Mouse (Mus musculus) stomach, embryonic 16.5 days (tissue): ENCODE results near the gene Agap3. TPM values are rescaled to one million over a fixed set of nuclear protein-coding genes. Genes with fewer than 3 reads are reported as not detected.

Experiments
- ATAC-seq: fragments of 200-750 bp; cut with Nextera tagmentation; 2 replicates; pipeline ENCODE4 v1.8.0; 2017; ENCODE audit warnings: moderate number of reproducible peaks, moderate TSS enrichment; ENCODE audit not compliant: insufficient read depth, low FRiP score
- H3K27ac ChIP-seq: fragments of 300-500 bp; sonication (generic); 2 replicates; pipeline ENCODE4 v1.5.1; 2014; ENCODE audit warnings: low read length
- H3K27me3 ChIP-seq: fragments of 300-500 bp; sonication (generic); 2 replicates; pipeline ENCODE4 v1.6.1; 2014; ENCODE audit warnings: low read length, control low read depth, mixed read lengths; ENCODE audit not compliant: control insufficient read depth, insufficient read depth
- H3K36me3 ChIP-seq: fragments of 300-500 bp; sonication (generic); 2 replicates; pipeline ENCODE4 v1.6.1; 2014; ENCODE audit warnings: low read length; ENCODE audit not compliant: control insufficient read depth, insufficient read depth
- H3K4me1 ChIP-seq: fragments of 300-500 bp; sonication (generic); 2 replicates; pipeline ENCODE4 v1.6.1; 2014; ENCODE audit warnings: low read length, control low read depth, mixed read lengths; ENCODE audit not compliant: control insufficient read depth, insufficient read depth
- H3K4me2 ChIP-seq: fragments of 300-500 bp; sonication (generic); 2 replicates; pipeline ENCODE4 v1.6.1; 2014; ENCODE audit warnings: low read depth, low read length, mixed read lengths
- H3K4me3 ChIP-seq: fragments of 300-500 bp; sonication (generic); replicated peaks from 2 replicates; pipeline ENCODE4 v1.5.1; 2014; ENCODE audit warnings: mild to moderate bottlenecking, low read length
- H3K9ac ChIP-seq: fragments of 300-500 bp; sonication (generic); 2 replicates; pipeline ENCODE4 v1.6.1; 2014; ENCODE audit warnings: low read length
- H3K9me3 ChIP-seq: fragments of 300-500 bp; sonication (generic); replicated peaks from 2 replicates; pipeline ENCODE4 v1.6.1; 2016; ENCODE audit warnings: low read length, control low read depth; ENCODE audit not compliant: control insufficient read depth
- WGBS: fragments of 180-500 bp; shearing (Covaris S2); extraction: QIAGEN DNeasy Blood & Tissue Kit; methylation state at CpG from one replicate; pipeline ENCODE4 v1.1.7; 2014; 5-methylcytosine and 5-hydroxymethylcytosine counted together
- polyA plus RNA-seq: library from polyadenylated mRNA; unstranded; fragments of >200 nt; fragmentation: Nextera tagmentation; extraction: Ambion mirVana; gene quantifications from 2 replicates; pipeline ENCODE4 v1.2.1, GENCODE M21; 2015

Gene Agap3
- polyA plus RNA-seq = 13.0 and 14.7 TPM in 2 replicates

DNA sequence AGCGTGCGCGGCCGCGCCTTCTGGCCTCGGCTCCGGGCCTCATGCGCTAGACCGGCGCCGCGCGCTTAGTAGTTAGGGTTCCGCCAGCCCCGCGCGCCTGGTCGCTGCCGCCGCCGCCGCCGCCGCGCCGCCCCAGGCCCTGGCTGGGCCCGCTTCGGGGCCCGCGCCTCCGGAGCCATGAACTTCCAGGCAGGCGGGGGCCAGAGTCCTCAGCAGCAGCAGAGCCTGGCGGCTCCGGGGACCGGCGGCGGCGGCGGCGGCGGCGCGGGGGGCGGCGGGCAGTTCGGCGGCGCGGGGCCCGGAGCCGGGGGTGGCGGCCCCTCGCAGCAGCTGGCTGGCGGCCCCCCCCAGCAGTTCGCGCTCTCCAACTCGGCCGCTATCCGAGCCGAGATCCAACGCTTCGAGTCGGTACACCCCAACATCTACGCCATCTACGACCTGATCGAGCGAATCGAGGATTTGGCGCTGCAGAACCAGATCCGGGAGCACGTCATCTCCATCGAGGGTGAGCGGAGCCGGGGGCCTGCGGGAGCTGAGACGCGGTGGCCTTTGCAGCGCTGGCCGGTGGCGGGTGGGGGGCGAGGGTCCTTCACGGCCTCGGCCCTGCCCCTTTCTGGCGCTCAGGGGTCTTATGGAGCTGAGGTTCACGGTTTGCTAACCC, at the start of gene Agap3:
TSS of gene Agap3 (plus strand) at position 148 of the 661 bp plus-strand sequence.
- Histone ChIP-seq H3K9ac (peak within 1 kb of the TSS; percentile 97), H3K4me3 (peak within 1 kb of the TSS; percentile 92), H3K27ac (peak within 1 kb of the TSS; percentile 95), H3K4me1 (peaks cover 50% of the 10 kb centered on the region), H3K36me3 (no peaks in the 10 kb centered on the region), H3K27me3 (no peaks in the 10 kb centered on the region), H3K9me3 (no peaks in the 10 kb centered on the region), H3K4me2 (peak within 1 kb of the TSS; percentile 85)
- WGBS = under 1% methylated on average over 81 of the region's 85 CpGs
- ATAC-seq = peak; percentile 1; the same call in 1 of the 2 replicates

DNA sequence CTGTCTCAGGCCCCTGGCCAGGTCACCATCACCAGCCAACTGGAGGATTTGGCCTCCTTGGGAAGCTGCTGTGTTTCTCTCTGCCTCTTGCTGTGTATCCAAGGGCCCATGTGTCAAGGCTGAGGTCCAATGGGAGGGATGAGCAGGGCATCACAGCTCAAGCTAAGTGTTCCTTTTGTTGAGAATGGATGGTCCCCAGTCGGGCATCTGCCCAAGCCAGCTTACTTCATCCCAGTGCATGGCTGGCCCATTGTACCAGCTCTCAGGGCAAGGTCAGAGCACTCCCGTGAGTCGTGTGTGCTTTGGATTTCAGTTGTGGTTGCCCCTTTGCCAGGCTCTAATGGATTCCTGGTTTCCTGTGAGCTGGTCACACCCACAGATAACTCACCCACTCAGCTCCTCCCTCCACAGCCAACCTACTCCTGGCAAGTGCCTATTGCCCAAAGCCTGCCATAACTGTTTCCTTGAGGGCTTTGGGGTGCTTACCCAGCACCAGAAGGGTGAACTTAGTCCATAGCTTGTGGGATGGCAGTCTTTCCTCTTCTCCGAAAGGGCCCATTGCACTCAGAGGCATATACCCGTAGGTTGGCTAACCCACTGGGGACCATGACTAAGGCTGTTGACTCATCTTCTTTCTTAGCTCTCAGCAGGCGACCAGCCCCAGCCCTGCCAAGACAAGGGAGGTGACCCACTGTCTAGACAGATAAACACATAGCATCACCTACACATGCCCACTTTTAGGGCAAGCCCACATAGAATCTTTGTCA, 47.2 kb upstream of the Agap3 start:
- no peaks in the 10 kb centered on the region for H3K4me1 ChIP-seq
- H3K9ac ChIP-seq = no peak overlapping the region
- no peaks in the 10 kb centered on the region for H3K9me3 ChIP-seq
- no peak for ATAC-seq
- H3K36me3 ChIP-seq = no peaks in the 10 kb centered on the region
- no peaks in the 10 kb centered on the region for H3K27me3 ChIP-seq
- H3K27ac ChIP-seq = no peak overlapping the region
- H3K4me2 ChIP-seq = no peak overlapping the region
- H3K4me3 ChIP-seq = no peak overlapping the region
- 81% methylated on average over 6 of the region's 6 CpGs for WGBS

DNA sequence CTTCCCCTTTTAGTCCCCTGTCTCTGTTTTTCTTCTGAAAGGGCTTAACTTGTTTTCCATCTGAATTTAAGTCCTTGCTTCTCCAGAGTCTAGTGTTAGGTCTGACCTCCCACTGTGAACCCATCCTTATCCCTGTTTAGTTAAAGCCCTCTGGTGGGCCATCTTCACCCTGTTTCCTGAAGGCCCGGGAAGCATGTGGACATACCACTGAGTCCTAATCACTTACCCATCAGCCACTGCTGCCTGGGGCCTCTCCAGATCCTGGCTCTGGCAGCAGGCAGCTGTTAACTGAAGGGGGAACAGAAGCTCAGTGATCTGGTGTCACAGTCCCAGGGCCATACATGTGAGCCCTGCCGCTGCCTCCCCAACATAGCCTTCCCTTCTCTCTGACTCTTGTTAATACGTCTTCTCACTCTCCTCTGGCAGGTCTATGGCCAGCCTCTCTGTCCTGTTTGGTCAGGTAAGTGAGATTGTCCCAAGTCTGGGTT, 46.5 kb upstream of the Agap3 start:
- Histone ChIP-seq H3K4me1 (no peaks in the 10 kb centered on the region), H3K36me3 (no peaks in the 10 kb centered on the region), H3K27me3 (no peaks in the 10 kb centered on the region), H3K4me2 (no peak overlapping the region), H3K27ac (no peak overlapping the region), H3K4me3 (no peak overlapping the region), H3K9me3 (no peaks in the 10 kb centered on the region), H3K9ac (no peak overlapping the region)
- 64% methylated on average over 3 of the region's 3 CpGs for WGBS
- ATAC-seq = no peak

DNA sequence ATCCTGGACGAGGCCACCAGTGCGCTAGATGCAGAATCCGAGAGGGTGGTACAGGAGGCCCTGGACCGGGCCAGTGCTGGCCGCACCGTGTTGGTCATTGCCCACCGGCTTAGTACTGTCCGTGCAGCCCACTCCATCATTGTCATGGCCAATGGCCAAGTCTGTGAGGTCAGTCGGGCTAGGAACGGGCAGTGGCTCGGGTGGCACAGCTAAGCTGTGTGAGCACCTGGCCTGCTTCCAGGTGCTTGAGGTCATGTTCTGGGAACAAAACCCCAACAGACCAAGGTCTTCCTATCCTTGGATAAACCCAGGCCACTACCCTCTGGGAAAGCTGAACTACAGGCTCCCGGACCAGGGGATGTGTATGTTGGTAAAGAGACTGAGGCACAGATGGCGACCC, 43.3 kb upstream of the Agap3 start:
- Histone ChIP-seq H3K27ac (no peak overlapping the region), H3K9ac (no peak overlapping the region), H3K4me1 (no peaks in the 10 kb centered on the region), H3K9me3 (no peaks in the 10 kb centered on the region), H3K27me3 (no peaks in the 10 kb centered on the region), H3K36me3 (no peaks in the 10 kb centered on the region), H3K4me2 (no peak overlapping the region), H3K4me3 (no peak overlapping the region)
- no peak for ATAC-seq
- WGBS = 92% methylated on average over 13 of the region's 13 CpGs

DNA sequence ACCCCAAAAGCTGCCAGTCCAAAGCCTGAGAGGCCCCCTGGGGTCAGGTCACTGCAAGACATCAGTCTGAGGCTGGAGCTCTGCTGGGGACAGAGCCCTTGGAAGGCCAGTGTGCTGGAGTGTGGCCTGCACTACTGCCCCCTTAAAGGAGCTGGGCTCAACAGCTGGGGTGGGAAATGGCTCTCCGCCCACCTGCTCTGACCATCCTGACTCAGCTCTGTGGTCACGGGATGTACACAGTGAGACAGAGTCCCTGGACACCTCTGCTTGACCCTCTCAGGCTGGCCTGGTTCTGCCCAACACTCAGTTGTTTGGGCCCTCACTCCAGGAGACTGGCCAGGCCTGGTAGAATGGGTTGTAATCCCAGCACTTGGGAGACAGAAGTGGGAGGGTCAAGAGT, 42.5 kb upstream of the Agap3 start:
- Histone ChIP-seq H3K4me2 (no peak overlapping the region), H3K9ac (no peak overlapping the region), H3K4me3 (no peak overlapping the region), H3K4me1 (no peaks in the 10 kb centered on the region), H3K9me3 (no peaks in the 10 kb centered on the region), H3K27me3 (no peaks in the 10 kb centered on the region), H3K27ac (no peak overlapping the region), H3K36me3 (no peaks in the 10 kb centered on the region)
- WGBS = 79% methylated on average over 2 of the region's 2 CpGs
- no peak for ATAC-seq

DNA sequence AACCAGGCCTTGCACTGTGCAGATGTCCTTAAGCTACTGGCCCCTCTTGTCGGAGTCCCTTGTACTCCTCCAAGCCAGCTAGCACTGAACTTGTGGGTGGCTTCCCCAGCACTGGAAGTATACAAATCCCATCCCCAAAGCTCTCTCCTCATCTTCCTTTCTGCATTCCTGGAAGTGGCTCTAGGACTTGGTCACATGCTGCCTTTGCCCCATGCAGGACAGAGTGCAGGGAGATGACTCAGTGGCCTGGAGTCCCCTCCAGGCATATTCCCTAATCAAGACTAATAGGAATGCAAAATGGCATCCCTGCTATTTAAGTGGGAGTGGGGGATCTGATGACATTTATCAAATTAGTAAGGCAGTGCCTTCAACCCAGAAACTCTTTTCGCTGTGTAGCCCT, 39.9 kb upstream of the Agap3 start:
- H3K27ac ChIP-seq = no peak overlapping the region
- no peaks in the 10 kb centered on the region for H3K4me1 ChIP-seq
- H3K9me3 ChIP-seq = no peaks in the 10 kb centered on the region
- no peak overlapping the region for H3K4me3 ChIP-seq
- WGBS = 66% methylated on average over 2 of the region's 2 CpGs
- no peaks in the 10 kb centered on the region for H3K27me3 ChIP-seq
- no peak overlapping the region for H3K4me2 ChIP-seq
- H3K9ac ChIP-seq = no peak overlapping the region
- H3K36me3 ChIP-seq = no peaks in the 10 kb centered on the region
- no peak for ATAC-seq

DNA sequence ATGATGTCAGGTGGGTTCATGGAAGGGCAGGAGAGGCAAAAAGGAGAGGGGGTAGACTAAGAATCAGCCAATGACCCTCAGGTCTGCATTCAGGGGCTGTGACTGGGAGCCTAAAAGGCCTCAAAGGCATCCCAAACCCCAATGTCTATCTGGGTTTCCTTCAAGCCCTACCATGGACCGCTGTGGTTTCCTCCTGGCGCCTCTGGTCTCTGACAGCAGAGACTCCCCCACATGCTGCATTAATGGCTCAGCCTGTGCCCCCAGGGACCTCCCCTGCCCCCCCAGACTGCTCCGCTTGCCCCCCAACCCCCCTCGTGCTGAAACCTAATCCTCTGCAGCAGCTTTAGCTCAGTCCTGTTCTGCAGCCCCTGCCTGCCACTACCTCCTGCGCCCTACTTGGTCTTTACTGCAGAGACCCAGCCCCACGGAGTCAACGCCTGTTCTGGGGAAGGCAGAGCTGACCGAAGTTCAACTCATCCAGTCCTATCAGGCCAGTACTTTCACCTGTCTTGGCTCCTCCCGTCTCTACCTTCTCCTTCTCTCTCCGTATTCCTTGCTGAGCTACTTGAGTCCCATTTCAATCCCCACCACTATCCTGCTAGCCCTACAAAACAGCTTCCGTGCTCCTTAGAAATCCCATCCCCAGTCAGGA, 38.8 kb upstream of the Agap3 start, which contains the start of gene Asic3:
TSS of gene Asic3 (plus strand) at position 351 of the 652 bp plus-strand sequence.
- Histone ChIP-seq H3K9me3 (no peaks in the 10 kb centered on the region), H3K27me3 (no peaks in the 10 kb centered on the region), H3K36me3 (no peaks in the 10 kb centered on the region), H3K27ac (no peak within 1 kb of the TSS), H3K4me1 (no peaks in the 10 kb centered on the region), H3K4me3 (no peak within 1 kb of the TSS), H3K4me2 (no peak within 1 kb of the TSS), H3K9ac (no peak within 1 kb of the TSS; the same call in 1 of the 2 replicates)
- ATAC-seq = no peak
- WGBS = 33% methylated on average over 11 of the region's 11 CpGs

DNA sequence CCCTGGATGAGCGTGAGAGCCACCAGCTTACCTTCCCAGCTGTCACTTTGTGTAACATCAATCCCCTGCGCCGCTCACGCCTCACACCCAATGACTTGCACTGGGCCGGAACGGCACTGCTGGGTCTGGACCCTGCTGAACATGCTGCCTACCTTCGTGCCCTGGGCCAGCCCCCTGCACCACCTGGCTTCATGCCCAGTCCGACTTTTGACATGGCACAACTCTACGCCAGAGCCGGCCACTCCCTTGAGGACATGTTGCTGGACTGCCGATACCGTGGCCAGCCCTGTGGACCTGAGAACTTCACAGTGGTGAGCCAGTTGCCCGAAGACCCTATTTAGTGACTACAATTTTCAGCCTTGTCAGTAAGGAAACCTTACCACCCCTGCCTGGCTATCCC, 38.0 kb upstream of the Agap3 start:
- H3K4me3 ChIP-seq = no peak overlapping the region
- no peak overlapping the region for H3K27ac ChIP-seq
- no peak overlapping the region for H3K4me2 ChIP-seq
- 81% methylated on average over 13 of the region's 13 CpGs for WGBS
- H3K9ac ChIP-seq = no peak overlapping the region
- H3K36me3 ChIP-seq = no peaks in the 10 kb centered on the region
- no peaks in the 10 kb centered on the region for H3K9me3 ChIP-seq
- no peaks in the 10 kb centered on the region for H3K4me1 ChIP-seq
- no peak for ATAC-seq
- H3K27me3 ChIP-seq = no peaks in the 10 kb centered on the region
